Mouse (Mus musculus) regulatory T cell (primary cell): Measurements from ENCODE around the gene Prrg2.

Experiments
- in situ Hi-C: fragments of 300-600 bp; cut with MboI, MseI; formaldehyde crosslinking; loops from one replicate; pipeline ENCODE4 v1.15.1; 2025; ENCODE audit warnings: high pct_unique_total_duplicates

The Prrg2 gene

GRCm38 (mm10) chr7:45090251-45090977 is 27.9 kb upstream of the Prrg2 start:
- in situ Hi-C loops, result no loop called here

- in situ Hi-C loops, result no loop called here
These were observed 26.1 kb upstream of the Prrg2 start for GRCm38 (mm10) chr7:45088597-45088996.

GRCm38 (mm10) chr7:45086084-45086483 is 23.6 kb upstream of the Prrg2 start:
- in situ Hi-C loops, result no loop called here

- in situ Hi-C loops, result loop anchor here (5.0 kb wide), 1 partner anchor 44 kb away; the partner anchor contains the start of gene Rpl13a
These were observed 20.9 kb upstream of the Prrg2 start for GRCm38 (mm10) chr7:45083300-45083890.

- in situ Hi-C loops, result loop anchor here (5.0 kb wide), 1 partner anchor 45 kb away; the partner anchor contains the start of gene Rpl13a
These were observed 20.2 kb upstream of the Prrg2 start for GRCm38 (mm10) chr7:45082401-45083299.

GRCm38 (mm10) chr7:45081016-45081415 is 18.5 kb upstream of the Prrg2 start:
- in situ Hi-C loops, result loop anchor here (5.0 kb wide), 1 partner anchor 46 kb away; the partner anchor contains the start of gene Rpl13a

- in situ Hi-C loops, result loop anchor here (5.0 kb wide), 1 partner anchor 47 kb away; the partner anchor contains the start of gene Rpl13a
These were observed 17.4 kb upstream of the Prrg2 start for GRCm38 (mm10) chr7:45079856-45080255.

GRCm38 (mm10) chr7:45078513-45078912 is 16.0 kb upstream of the Prrg2 start:
- in situ Hi-C loops, result no loop called here

GRCm38 (mm10) chr7:45077829-45078228 is 15.4 kb upstream of the Prrg2 start:
- in situ Hi-C loops, result no loop called here

GRCm38 (mm10) chr7:45077322-45077721 is 14.8 kb upstream of the Prrg2 start:
- in situ Hi-C loops, result no loop called here

GRCm38 (mm10) chr7:45076501-45076900 is 14.0 kb upstream of the Prrg2 start:
- in situ Hi-C loops, result no loop called here

GRCm38 (mm10) chr7:45075405-45075804 is 12.9 kb upstream of the Prrg2 start:
- in situ Hi-C loops, result no loop called here

- in situ Hi-C loops, result loop anchor here (5.0 kb wide), 1 partner anchor 37 kb away; no protein-coding TSS in a partner anchor
These were observed 11.5 kb upstream of the Prrg2 start for GRCm38 (mm10) chr7:45073949-45074348.

GRCm38 (mm10) chr7:45073171-45073707 is 10.8 kb upstream of the Prrg2 start:
- in situ Hi-C loops, result loop anchor here (5.0 kb wide), 1 partner anchor 36 kb away; no protein-coding TSS in a partner anchor

- in situ Hi-C loops, result loop anchor here (5.0 kb wide), 1 partner anchor 35 kb away; no protein-coding TSS in a partner anchor
These were observed 9.8 kb upstream of the Prrg2 start for GRCm38 (mm10) chr7:45072230-45072629.

- in situ Hi-C loops, result loop anchor here (5.0 kb wide), 1 partner anchor 32 kb away; no protein-coding TSS in a partner anchor
These were observed 7.2 kb upstream of the Prrg2 start for GRCm38 (mm10) chr7:45069671-45070070.

GRCm38 (mm10) chr7:45068000-45068318 is 5.5 kb upstream of the Prrg2 start:
- in situ Hi-C loops, result no loop called here

GRCm38 (mm10) chr7:45067190-45067999 is 4.9 kb upstream of the Prrg2 start:
- in situ Hi-C loops, result no loop called here

GRCm38 (mm10) chr7:45061532-45062075 is 873 bp downstream of the Prrg2 start:
- in situ Hi-C loops, result no loop called here

- in situ Hi-C loops, result no loop called here
These were observed 1.8 kb downstream of the Prrg2 start for GRCm38 (mm10) chr7:45060632-45061122.
